Mouse (Mus musculus) adrenal gland, postnatal 36 days (tissue): ENCODE results near the gene Slc16a10. TPM values are rescaled to one million over a fixed set of nuclear protein-coding genes. Genes with fewer than 3 reads are reported as not detected.
A peak's percentile ranks its signal among the peaks of the same experiment; 100 is the strongest.

Experiments
- DNase-seq, 2 experiments: peaks; one replicate each; pipeline ENCODE4 v3.0.0; 2021; ENCODE audit warnings: mixed read lengths in 1 of 2
- total RNA-seq, 2 experiments: library from RNA; stranded (reverse); gene quantifications; 2 replicates each; pipeline ENCODE4 v1.2.3; 2021

Gene Slc16a10
- total RNA-seq, 2 experiments from 2014 or later: 21.8 to 22.5 TPM

- DNase-seq: no peak
These were observed 73.5 kb downstream of the Slc16a10 start for GRCm38 (mm10) chr10:40068595-40068994.

DNA sequence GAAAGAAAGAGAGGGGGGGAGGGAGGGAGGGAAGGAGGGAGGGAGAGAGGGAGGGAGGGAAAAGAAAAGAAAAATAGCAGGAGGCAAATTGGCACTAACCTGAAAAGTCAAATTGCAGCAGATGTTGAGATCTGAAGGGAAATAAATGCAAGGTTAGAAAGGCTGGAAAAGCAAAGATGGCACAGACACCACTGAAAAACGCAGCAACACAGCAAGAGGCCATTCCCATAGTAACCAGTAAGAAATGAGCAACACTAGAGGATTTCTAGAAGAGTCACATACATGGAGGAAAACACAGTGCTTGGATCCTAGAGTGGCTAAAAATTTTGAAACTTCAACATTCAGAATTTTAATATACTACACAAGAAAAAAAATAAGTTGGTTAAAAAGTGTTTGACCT, 74.5 kb downstream of the Slc16a10 start:
- DNase-seq: no peak

GRCm38 (mm10) chr10:40067071-40067470, 75.0 kb downstream of the Slc16a10 start:
- DNase-seq: no peak

GRCm38 (mm10) chr10:40065357-40065756, 76.7 kb downstream of the Slc16a10 start:
- DNase-seq: no peak

- peak; percentile 44 to 64 for DNase-seq
These were observed 78.7 kb downstream of the Slc16a10 start for GRCm38 (mm10) chr10:40063291-40063890.

GRCm38 (mm10) chr10:40062812-40063211, 79.2 kb downstream of the Slc16a10 start:
- no peak for DNase-seq

GRCm38 (mm10) chr10:40061926-40062325, 80.1 kb downstream of the Slc16a10 start:
- no peak for DNase-seq

DNA sequence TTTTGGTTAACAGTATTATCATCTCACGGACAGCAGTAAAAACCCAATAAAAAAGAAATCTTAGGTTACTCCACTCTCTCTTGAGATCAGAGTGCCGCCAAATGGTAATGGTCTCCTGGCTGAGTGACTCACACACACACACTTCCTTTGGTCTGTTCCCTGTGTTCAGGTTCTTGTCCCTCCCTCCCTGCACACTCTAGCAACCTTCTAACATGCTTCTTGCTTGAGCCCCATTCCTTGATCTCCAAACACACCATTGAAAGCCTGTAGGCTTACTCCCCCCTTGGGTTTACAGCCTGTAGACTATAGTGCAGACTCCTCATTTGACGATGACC, 83.3 kb downstream of the Slc16a10 start:
- DNase-seq: no peak

DNA sequence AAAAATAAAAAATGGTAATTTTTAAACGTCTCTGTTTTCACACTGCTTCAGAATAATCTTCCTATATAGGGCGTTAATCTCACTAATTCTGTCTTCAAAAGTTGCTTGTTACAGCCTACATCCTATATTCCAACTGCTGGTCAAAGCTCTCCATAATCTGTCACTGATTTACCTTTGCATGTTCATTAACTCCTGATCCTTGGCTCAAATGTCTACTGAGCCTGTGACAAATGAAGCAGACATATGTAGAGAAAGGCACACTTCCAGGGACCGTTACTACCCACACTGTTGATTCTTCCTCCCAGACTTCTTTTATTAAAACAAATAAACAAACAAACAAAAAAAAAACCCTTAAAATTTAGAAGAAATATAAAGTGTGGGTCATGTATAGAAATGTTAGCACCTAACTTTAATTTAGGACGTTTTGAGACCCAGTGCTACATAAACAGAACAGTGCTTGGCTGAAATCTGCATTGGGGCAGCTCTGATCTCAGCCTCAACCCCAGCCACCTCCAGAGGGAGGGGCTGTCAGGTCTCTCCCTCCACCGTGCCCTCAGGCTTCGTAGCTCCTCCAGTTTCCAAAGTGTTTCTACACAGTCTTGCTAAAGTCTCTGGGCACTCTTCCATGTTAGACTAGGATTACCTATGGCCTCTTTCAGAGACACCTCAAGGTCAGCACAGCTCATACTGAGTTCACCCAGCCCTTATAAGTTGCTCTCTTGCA, 83.8 kb downstream of the Slc16a10 start:
- peak in 1 of 2 experiments; percentile 48 for DNase-seq

- DNase-seq: no peak
These were observed 84.4 kb downstream of the Slc16a10 start for GRCm38 (mm10) chr10:40057615-40058014.

- DNase-seq: no peak
These were observed 87.6 kb downstream of the Slc16a10 start for GRCm38 (mm10) chr10:40054455-40054854.

DNA sequence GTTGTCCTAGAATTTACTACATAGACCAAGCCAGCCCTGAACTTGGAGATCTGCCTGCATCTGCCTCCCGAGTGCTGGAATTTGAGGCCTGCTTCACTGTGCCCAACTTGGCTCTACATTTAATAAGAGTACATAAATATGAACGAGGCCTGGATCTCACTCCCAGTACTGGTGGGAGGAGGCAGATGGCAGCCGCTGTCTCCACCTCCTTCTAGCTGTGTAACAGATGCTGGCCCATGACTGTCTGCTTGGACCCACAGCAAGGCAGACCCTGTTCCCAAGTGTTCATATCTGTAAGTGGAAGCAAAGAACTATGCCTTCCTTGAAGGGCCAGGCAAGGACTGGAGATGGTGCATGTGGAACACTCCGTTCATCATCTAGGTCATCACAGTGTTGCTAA, 88.2 kb downstream of the Slc16a10 start:
- DNase-seq: no peak

- DNase-seq: no peak
These were observed 88.7 kb downstream of the Slc16a10 start for GRCm38 (mm10) chr10:40053257-40053895.

DNA sequence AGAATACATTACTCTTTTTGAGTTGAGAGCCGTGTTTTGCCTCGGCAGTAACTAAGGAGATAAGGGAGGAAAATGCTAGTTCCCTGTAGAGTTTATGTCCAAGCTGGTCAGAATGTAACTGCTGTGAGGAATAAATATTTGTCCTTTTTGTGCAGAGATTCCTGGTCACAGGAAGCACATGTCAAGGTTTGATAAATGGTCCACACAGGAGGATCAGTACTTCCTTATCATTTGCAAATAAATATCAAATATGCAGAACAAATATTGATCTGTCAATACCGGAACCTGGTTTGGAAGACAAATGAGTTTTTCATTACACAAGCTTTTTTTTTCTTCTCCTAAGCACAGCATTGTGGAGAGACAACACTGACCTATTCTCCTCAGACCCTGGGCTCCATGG, 90.1 kb downstream of the Slc16a10 start:
- DNase-seq: no peak

DNA sequence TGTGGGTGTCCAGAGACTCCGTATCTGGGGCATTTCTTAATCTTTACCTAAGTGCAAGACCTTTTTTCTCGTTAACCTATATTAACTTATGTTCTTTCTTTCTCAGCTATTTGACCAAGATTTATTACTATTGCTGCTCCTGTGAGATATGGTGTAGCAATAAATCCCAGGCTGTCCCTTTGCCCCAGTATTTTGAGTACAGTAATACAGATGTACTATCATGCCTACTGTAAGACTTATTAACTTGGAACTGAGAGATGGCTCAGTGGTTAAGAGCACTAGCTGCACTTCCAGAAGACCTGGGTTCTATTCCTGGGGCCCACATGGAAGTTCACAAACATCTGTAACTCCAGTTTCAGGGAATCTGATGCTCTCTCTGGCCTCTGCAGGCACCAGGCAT, 91.3 kb downstream of the Slc16a10 start:
- no peak for DNase-seq

GRCm38 (mm10) chr10:40041339-40041738, 100.7 kb downstream of the Slc16a10 start:
- peak; percentile 21 to 61 for DNase-seq

GRCm38 (mm10) chr10:40036686-40037560, 105.1 kb downstream of the Slc16a10 start:
- no peak for DNase-seq

- no peak for DNase-seq
These were observed 107.1 kb downstream of the Slc16a10 start for GRCm38 (mm10) chr10:40034956-40035355.

GRCm38 (mm10) chr10:40032897-40033296, 109.2 kb downstream of the Slc16a10 start:
- DNase-seq: no peak

DNA sequence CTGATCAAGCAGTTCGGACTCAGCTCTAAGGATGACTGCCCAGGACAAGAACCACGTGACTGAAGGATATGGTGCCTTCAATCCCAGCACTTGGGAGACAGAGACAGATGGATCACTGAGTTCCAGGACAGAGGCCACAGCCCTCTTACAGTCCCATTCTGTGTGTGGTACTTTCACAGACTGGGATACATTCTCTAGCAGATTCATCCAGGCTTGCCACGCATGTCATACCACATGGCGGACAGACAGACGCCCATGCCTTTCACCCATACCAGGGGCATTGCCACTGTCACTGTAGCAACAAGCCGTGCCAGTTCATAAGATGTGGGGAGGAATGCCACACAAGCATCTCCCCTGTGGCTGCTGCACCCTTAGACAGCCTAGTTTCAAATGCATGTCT, 111.3 kb downstream of the Slc16a10 start:
- no peak for DNase-seq

GRCm38 (mm10) chr10:40029610-40030009, 112.4 kb downstream of the Slc16a10 start:
- no peak for DNase-seq

- DNase-seq: no peak
These were observed 114.0 kb downstream of the Slc16a10 start for GRCm38 (mm10) chr10:40028091-40028490.

- no peak for DNase-seq
These were observed 115.5 kb downstream of the Slc16a10 start for GRCm38 (mm10) chr10:40026546-40026945.
